Mouse (Mus musculus) sigmoid colon, adult 10 weeks (tissue): ENCODE data around the gene Samd4. TPM values are rescaled to one million over a fixed set of nuclear protein-coding genes. Genes with fewer than 3 reads are reported as not detected.

Source experiments
- polyA plus RNA-seq: library from polyadenylated mRNA; stranded (reverse); fragments of 350-450 nt; fragmentation: Illumina TruSeq; extraction: RNeasy Lipid Tissue Mini Kit (QIAGEN cat#74804); gene quantifications from one replicate; pipeline ENCODE4 v1.2.3, GENCODE M21; 2014; ENCODE audit warnings: low read depth, low replicate concordance

Gene Samd4
- polyA plus RNA-seq: 16.3 TPM

GRCm38 (mm10) chr14:46882431-46883067, at the start of gene Samd4:
Gene Samd4 (plus strand): TSS chr14:46882854.

Other genes starting within 250 kb of the Samd4 start
- 16.3 TPM for gene Cdkn3, start 122.3 kb upstream of the Samd4 start, polyA plus RNA-seq
- gene Cnih1, start 94.4 kb upstream of the Samd4 start, polyA plus RNA-seq: 227 TPM
- gene Gmfb, start 60.6 kb upstream of the Samd4 start, polyA plus RNA-seq: 241 TPM
- gene Cgrrf1, start 50.7 kb upstream of the Samd4 start, polyA plus RNA-seq: 36.7 TPM